Mouse (Mus musculus) hindbrain, embryonic 16.5 days (tissue): ENCODE data around the gene Chd2. TPM values are rescaled to one million over a fixed set of nuclear protein-coding genes. Genes with fewer than 3 reads are reported as not detected.
A peak's percentile ranks its signal among the peaks of the same experiment; 100 is the strongest.

ENCODE experiments used
- ATAC-seq: fragments of 200-750 bp; cut with Nextera tagmentation; 2 replicates; pipeline ENCODE4 v1.8.0; 2017; ENCODE audit warnings: moderate TSS enrichment, moderate library complexity
- H3K27ac ChIP-seq: fragments of 300-500 bp; sonication (generic); 2 replicates; pipeline ENCODE4 v1.5.1; 2014; ENCODE audit warnings: low read depth, mild to moderate bottlenecking, control low read depth, low read length, moderate library complexity
- H3K27me3 ChIP-seq: fragments of 300-500 bp; sonication (generic); replicated peaks from 2 replicates; pipeline ENCODE4 v1.6.1; 2014; ENCODE audit warnings: low read length; ENCODE audit not compliant: control insufficient read depth, insufficient read depth
- H3K36me3 ChIP-seq: fragments of 300-500 bp; sonication (generic); 2 replicates; pipeline ENCODE4 v1.6.1; 2014; ENCODE audit warnings: mild to moderate bottlenecking, low read length, moderate library complexity, mixed read lengths; ENCODE audit not compliant: control insufficient read depth, insufficient read depth
- H3K4me1 ChIP-seq: fragments of 300-500 bp; sonication (generic); 2 replicates; pipeline ENCODE4 v1.6.1; 2014; ENCODE audit warnings: low read depth, low read length; ENCODE audit not compliant: control insufficient read depth, insufficient read depth
- H3K4me2 ChIP-seq: fragments of 300-500 bp; sonication (generic); 2 replicates; pipeline ENCODE4 v1.6.1; 2014; ENCODE audit warnings: mild to moderate bottlenecking, low read length, control low read depth, moderate library complexity
- H3K4me3 ChIP-seq: fragments of 300-500 bp; sonication (generic); 2 replicates; pipeline ENCODE4 v1.5.1; 2014; ENCODE audit warnings: mild to moderate bottlenecking, low read length, control low read depth, moderate library complexity
- H3K9ac ChIP-seq: fragments of 300-500 bp; sonication (generic); 2 replicates; pipeline ENCODE4 v1.6.1; 2014; ENCODE audit warnings: low read depth, mild to moderate bottlenecking, control low read depth, low read length, moderate library complexity
- H3K9me3 ChIP-seq: fragments of 300-500 bp; sonication (generic); 2 replicates; pipeline ENCODE4 v1.6.1; 2014; ENCODE audit warnings: mild to moderate bottlenecking, low read length, moderate library complexity; ENCODE audit not compliant: control insufficient read depth
- WGBS: fragments of 180-500 bp; shearing (Covaris S2); extraction: QIAGEN DNeasy Blood & Tissue Kit; methylation state at CpG from one replicate; pipeline ENCODE4 v1.1.7; 2014; 5-methylcytosine and 5-hydroxymethylcytosine counted together
- polyA plus RNA-seq: library from polyadenylated mRNA; unstranded; fragments of >200 nt; fragmentation: Nextera tagmentation; extraction: Ambion mirVana; gene quantifications from 2 replicates; pipeline ENCODE4 v1.2.1, GENCODE M21; 2015

Chd2 gene
- polyA plus RNA-seq, 1 experiment from 2014 or later = 35.3 TPM

- no peaks in the 10 kb centered on the region for H3K9me3 ChIP-seq
- H3K27ac ChIP-seq = no peak overlapping the region; the same call in 1 of the 2 replicates
- WGBS = 66% methylated on average over 2 of the region's 2 CpGs
- peak overlapping the region; percentile 82 for H3K4me2 ChIP-seq
- H3K4me1 ChIP-seq = peaks cover 39% of the 10 kb centered on the region
- ATAC-seq = no peak
- no peaks in the 10 kb centered on the region for H3K36me3 ChIP-seq
- H3K9ac ChIP-seq = no peak overlapping the region
- H3K27me3 ChIP-seq = no peaks in the 10 kb centered on the region
- H3K4me3 ChIP-seq = peak overlapping the region; percentile 47; the same call in 1 of the 2 replicates
These were observed 5.1 kb downstream of the Chd2 start for GRCm38 (mm10) chr7:73536579-73536978.

GRCm38 (mm10) chr7:73535861-73536200, 5.8 kb downstream of the Chd2 start:
- Histone ChIP-seq H3K27ac (no peak overlapping the region), H3K9ac (no peak overlapping the region), H3K36me3 (no peaks in the 10 kb centered on the region), H3K9me3 (no peaks in the 10 kb centered on the region), H3K4me1 (peaks cover 45% of the 10 kb centered on the region), H3K4me2 (peak overlapping the region; percentile 18; the same call in 1 of the 2 replicates), H3K4me3 (no peak overlapping the region), H3K27me3 (no peaks in the 10 kb centered on the region)
- no peak for ATAC-seq
- 62% methylated on average over 4 of the region's 4 CpGs for WGBS

DNA sequence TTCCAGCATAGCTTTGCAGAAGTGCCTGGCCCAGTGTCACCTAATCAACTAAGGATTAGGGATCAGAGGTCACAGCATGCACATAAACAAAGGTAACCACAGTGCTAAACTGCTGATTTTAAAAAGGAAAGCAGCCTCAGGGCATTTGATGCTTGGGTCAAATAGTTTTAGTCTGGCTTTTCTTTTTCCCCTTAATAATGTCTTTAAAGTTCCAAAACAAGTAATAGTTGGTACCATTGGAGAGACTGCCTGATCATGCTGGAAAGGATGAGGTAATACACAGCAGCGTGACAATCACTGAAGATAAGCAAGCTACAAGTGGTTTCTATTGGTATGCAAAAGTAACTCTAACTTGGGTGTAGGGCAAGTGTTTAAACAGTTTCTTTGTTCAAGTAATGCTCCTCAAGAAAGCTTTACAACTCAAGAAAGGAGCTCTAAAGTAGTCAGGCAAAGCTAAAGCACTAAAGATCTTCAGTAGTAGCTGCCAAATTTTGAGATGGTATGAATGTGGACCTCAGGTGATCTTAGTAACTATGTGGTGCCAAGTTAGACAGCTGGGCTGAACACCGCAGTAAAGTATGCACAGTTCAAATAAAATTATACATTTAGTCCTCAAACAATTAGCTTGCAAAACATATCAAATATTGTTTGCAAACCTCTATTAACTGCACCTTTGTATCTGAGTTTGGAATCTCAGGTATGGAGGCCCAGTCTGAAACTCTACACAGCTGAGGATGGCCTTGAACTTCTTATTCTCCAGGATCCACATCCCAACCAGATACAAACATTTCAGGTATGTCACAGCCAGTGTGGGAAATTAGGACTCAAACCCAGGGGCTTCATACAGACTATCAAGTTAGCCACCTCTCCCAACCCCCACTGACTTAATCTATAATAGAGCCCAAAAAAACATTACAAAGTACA, 6.4 kb downstream of the Chd2 start:
- H3K27ac ChIP-seq = peak overlapping the region; percentile 29; the same call in 1 of the 2 replicates
- 77% methylated on average over 2 of the region's 2 CpGs for WGBS

GRCm38 (mm10) chr7:73533457-73533856, 8.2 kb downstream of the Chd2 start:
- H3K9ac ChIP-seq = no peak overlapping the region

More for the DNA sequence above, 6.4 kb downstream of the Chd2 start:
- no peaks in the 10 kb centered on the region for H3K36me3 ChIP-seq
- ATAC-seq = no peak
- H3K9me3 ChIP-seq = no peaks in the 10 kb centered on the region
- H3K4me2 ChIP-seq = peak overlapping the region; percentile 18; the same call in 1 of the 2 replicates
- H3K4me1 ChIP-seq = peaks cover 45% of the 10 kb centered on the region
- H3K4me3 ChIP-seq = no peak overlapping the region
- H3K27me3 ChIP-seq = no peaks in the 10 kb centered on the region
- H3K9ac ChIP-seq = no peak overlapping the region

GRCm38 (mm10) chr7:73532916-73533315, 8.7 kb downstream of the Chd2 start:
- H3K9ac ChIP-seq = no peak overlapping the region
- no peaks in the 10 kb centered on the region for H3K27me3 ChIP-seq
- no peak overlapping the region for H3K27ac ChIP-seq
- peaks cover 45% of the 10 kb centered on the region for H3K4me1 ChIP-seq
- no peaks in the 10 kb centered on the region for H3K9me3 ChIP-seq
- H3K36me3 ChIP-seq = no peaks in the 10 kb centered on the region
- ATAC-seq = no peak
- no peak overlapping the region for H3K4me3 ChIP-seq
- 67% methylated on average over 3 of the region's 3 CpGs for WGBS
- H3K4me2 ChIP-seq = no peak overlapping the region

More at GRCm38 (mm10) chr7:73533457-73533856, 8.2 kb downstream of the Chd2 start:
- Histone ChIP-seq H3K4me2 (no peak overlapping the region), H3K27me3 (no peaks in the 10 kb centered on the region), H3K9me3 (no peaks in the 10 kb centered on the region), H3K27ac (peak overlapping the region; percentile 3), H3K36me3 (no peaks in the 10 kb centered on the region), H3K4me1 (peaks cover 45% of the 10 kb centered on the region), H3K4me3 (no peak overlapping the region)
- 61% methylated on average over 2 of the region's 2 CpGs for WGBS
- ATAC-seq = no peak

DNA sequence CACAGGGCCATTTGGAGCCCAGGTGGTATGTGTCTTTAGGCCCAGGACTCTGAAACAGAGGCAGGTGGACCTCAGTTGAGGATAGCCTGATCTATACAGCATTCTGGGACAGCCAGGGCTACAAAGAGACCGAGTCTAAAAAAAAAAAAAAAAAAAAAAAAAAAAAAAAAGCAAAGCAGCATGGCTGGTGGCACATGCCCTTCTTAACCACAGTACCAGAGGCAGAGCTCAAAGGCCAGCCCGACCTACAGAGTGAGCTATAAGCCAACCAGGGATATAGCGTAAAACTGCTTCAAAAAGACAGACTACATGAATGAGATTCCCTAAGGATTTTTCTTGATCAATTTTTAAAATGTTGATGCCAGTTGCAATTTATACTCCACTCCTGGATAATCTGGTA, 9.5 kb downstream of the Chd2 start:
- H3K36me3 ChIP-seq = no peaks in the 10 kb centered on the region
- no peak for ATAC-seq
- no peaks in the 10 kb centered on the region for H3K27me3 ChIP-seq
- no peaks in the 10 kb centered on the region for H3K9me3 ChIP-seq
- H3K4me3 ChIP-seq = no peak overlapping the region
- WGBS = 73% methylated on average over 3 of the region's 3 CpGs
- no peak overlapping the region for H3K27ac ChIP-seq
- peaks cover 45% of the 10 kb centered on the region for H3K4me1 ChIP-seq
- no peak overlapping the region for H3K9ac ChIP-seq
- no peak overlapping the region for H3K4me2 ChIP-seq

DNA sequence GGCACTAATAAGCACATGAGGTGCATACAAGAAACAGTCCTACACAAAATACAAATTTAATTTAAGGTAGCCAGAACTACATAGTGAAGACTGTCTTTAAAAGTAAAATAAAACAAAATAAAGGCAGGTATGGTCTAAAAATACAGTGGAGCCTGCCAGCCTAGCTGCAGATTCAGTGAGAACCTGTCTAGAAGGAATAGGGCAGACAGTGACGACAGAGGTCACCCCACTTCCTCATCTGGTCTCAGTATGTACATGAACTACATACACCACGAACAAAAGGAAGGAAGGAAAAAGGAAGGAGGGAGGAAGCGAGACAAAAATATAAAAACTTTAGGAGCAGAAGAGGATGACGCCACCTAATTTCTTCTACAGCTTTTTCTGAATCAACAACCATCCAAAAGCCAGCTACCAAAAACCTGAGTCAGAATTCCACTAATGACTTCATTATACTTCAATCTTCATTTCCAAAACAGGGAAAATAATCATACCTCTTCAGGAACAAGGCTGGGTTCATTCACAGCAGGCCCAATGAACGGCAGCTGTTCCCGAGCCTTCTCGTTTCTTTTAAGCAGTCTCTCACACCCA, 10.0 kb downstream of the Chd2 start:
- WGBS = 72% methylated on average over 7 of the region's 7 CpGs
- H3K4me3 ChIP-seq = no peak overlapping the region
- H3K9ac ChIP-seq = no peak overlapping the region
- H3K9me3 ChIP-seq = no peaks in the 10 kb centered on the region
- no peak for ATAC-seq
- H3K27me3 ChIP-seq = no peaks in the 10 kb centered on the region
- no peaks in the 10 kb centered on the region for H3K36me3 ChIP-seq
- peak overlapping the region; percentile 48 for H3K27ac ChIP-seq
- peaks cover 40% of the 10 kb centered on the region for H3K4me1 ChIP-seq
- no peak overlapping the region for H3K4me2 ChIP-seq

GRCm38 (mm10) chr7:73530846-73531245, 10.8 kb downstream of the Chd2 start:
- H3K4me2 ChIP-seq = no peak overlapping the region
- H3K27me3 ChIP-seq = no peaks in the 10 kb centered on the region
- no peaks in the 10 kb centered on the region for H3K36me3 ChIP-seq
- no peak overlapping the region for H3K9ac ChIP-seq
- 85% methylated on average over 5 of the region's 5 CpGs for WGBS
- no peak overlapping the region for H3K4me3 ChIP-seq
- peaks cover 36% of the 10 kb centered on the region for H3K4me1 ChIP-seq
- H3K27ac ChIP-seq = no peak overlapping the region; the same call in 1 of the 2 replicates
- no peak for ATAC-seq
- H3K9me3 ChIP-seq = no peaks in the 10 kb centered on the region

GRCm38 (mm10) chr7:73530164-73530563, 11.5 kb downstream of the Chd2 start:
- Histone ChIP-seq H3K4me3 (no peak overlapping the region), H3K27ac (no peak overlapping the region), H3K4me1 (peaks cover 29% of the 10 kb centered on the region), H3K4me2 (no peak overlapping the region), H3K9me3 (no peaks in the 10 kb centered on the region), H3K36me3 (no peaks in the 10 kb centered on the region), H3K27me3 (no peaks in the 10 kb centered on the region), H3K9ac (no peak overlapping the region)
- 93% methylated on average over 5 of the region's 5 CpGs for WGBS
- no peak for ATAC-seq
